Mouse (Mus musculus): ENCODE measurements at regions not wholly inside any gene's neighbourhood (a gene's known extent, or its start where the extent isn't known, plus 50 kb on each side); places are given as distances from the start of the nearest gene placed in this dataset.
"Not testable (repeated sequence)": the region's sequence is repeated elsewhere in the genome, so short reads cannot be mapped to it uniquely, and the experiment has no call there.

- ATAC-seq (ENCODE audit: low read depth) = no peak
- WGBS = 90% methylated on average over 1 of the region's 1 CpGs
Observed at GRCm38 (mm10) chr9:94136444-94136843, 401.4 kb downstream of the 1190002N15Rik start.

GRCm38 (mm10) chr9:94133682-94134081 is 404.2 kb downstream of the 1190002N15Rik start:
- Histone ChIP-seq H3K36me3 (ENCODE audit: control insufficient read depth, insufficient read depth, low read length) (no peaks in the 10 kb centered on the region), H3K9ac (replicated peaks; ENCODE audit: low read depth, low read length) (no peak overlapping the region), H3K27me3 (ENCODE audit: control insufficient read depth, insufficient read depth, low read length) (no peaks in the 10 kb centered on the region), H3K4me1 (ENCODE audit: control insufficient read depth, insufficient read depth, low read length) (no peaks in the 10 kb centered on the region), H3K27ac (ENCODE audit: low read depth, low read length) (no peak overlapping the region), H3K4me2 (ENCODE audit: low read depth, low read length) (no peak overlapping the region), H3K9me3 (ENCODE audit: control insufficient read depth, low read length) (no peaks in the 10 kb centered on the region), H3K4me3 (ENCODE audit: low read depth, low read length) (no peak overlapping the region)
- no peak for ATAC-seq (ENCODE audit: low read depth)
- 91% methylated on average over 2 of the region's 2 CpGs for WGBS

More at GRCm38 (mm10) chr9:94136444-94136843, 401.4 kb downstream of the 1190002N15Rik start:
- Histone ChIP-seq H3K4me1 (ENCODE audit: control insufficient read depth, insufficient read depth, low read length) (no peaks in the 10 kb centered on the region), H3K9me3 (ENCODE audit: control insufficient read depth, low read length) (no peaks in the 10 kb centered on the region), H3K4me3 (ENCODE audit: low read depth, low read length) (no peak overlapping the region), H3K36me3 (ENCODE audit: control insufficient read depth, insufficient read depth, low read length) (no peaks in the 10 kb centered on the region), H3K27me3 (ENCODE audit: control insufficient read depth, insufficient read depth, low read length) (no peaks in the 10 kb centered on the region), H3K4me2 (ENCODE audit: low read depth, low read length) (no peak overlapping the region), H3K9ac (replicated peaks; ENCODE audit: low read depth, low read length) (no peak overlapping the region), H3K27ac (ENCODE audit: low read depth, low read length) (no peak overlapping the region)

DNA sequence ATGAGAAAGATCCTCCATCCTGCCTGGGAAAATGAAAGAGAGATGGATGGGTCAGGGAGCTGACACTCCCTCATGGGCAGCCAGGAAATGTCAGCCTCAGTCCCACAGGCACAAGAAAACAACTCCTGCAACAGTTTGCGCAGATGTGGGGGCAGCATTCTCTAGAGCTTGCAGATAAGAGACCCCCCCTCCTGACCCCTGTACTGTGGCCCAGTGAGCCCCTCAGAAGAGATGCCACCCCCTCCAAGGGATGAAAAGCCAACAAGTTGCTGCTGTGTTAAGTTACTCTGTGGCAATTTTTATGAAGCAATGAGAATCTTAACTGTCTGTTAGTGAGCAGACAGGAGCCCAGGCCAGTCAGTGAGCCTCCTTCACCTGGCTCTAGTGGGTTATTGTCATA is 406.5 kb downstream of the 1190002N15Rik start:
- WGBS = 83% methylated on average over 1 of the region's 1 CpGs
- no peaks in the 10 kb centered on the region for H3K36me3 ChIP-seq (ENCODE audit: control insufficient read depth, insufficient read depth, low read length)
- no peak for ATAC-seq (ENCODE audit: low read depth)
- H3K9ac ChIP-seq (replicated peaks; ENCODE audit: low read depth, low read length) = no peak overlapping the region
- no peak overlapping the region for H3K4me2 ChIP-seq (ENCODE audit: low read depth, low read length)
- H3K4me3 ChIP-seq (ENCODE audit: low read depth, low read length) = no peak overlapping the region
- H3K27ac ChIP-seq (ENCODE audit: low read depth, low read length) = no peak overlapping the region
- no peaks in the 10 kb centered on the region for H3K4me1 ChIP-seq (ENCODE audit: control insufficient read depth, insufficient read depth, low read length)
- no peaks in the 10 kb centered on the region for H3K27me3 ChIP-seq (ENCODE audit: control insufficient read depth, insufficient read depth, low read length)
- H3K9me3 ChIP-seq (ENCODE audit: control insufficient read depth, low read length) = no peaks in the 10 kb centered on the region

GRCm38 (mm10) chr9:94116961-94117360 is 420.9 kb downstream of the 1190002N15Rik start:
- H3K4me3 ChIP-seq (ENCODE audit: low read depth, low read length) = no peak overlapping the region
- H3K9me3 ChIP-seq (ENCODE audit: control insufficient read depth, low read length) = no peaks in the 10 kb centered on the region
- no peaks in the 10 kb centered on the region for H3K4me1 ChIP-seq (ENCODE audit: control insufficient read depth, insufficient read depth, low read length)
- H3K9ac ChIP-seq (replicated peaks; ENCODE audit: low read depth, low read length) = no peak overlapping the region
- WGBS = 90% methylated on average over 5 of the region's 5 CpGs
- no peaks in the 10 kb centered on the region for H3K27me3 ChIP-seq (ENCODE audit: control insufficient read depth, insufficient read depth, low read length)
- H3K4me2 ChIP-seq (ENCODE audit: low read depth, low read length) = no peak overlapping the region
- no peak for ATAC-seq (ENCODE audit: low read depth)
- no peaks in the 10 kb centered on the region for H3K36me3 ChIP-seq (ENCODE audit: control insufficient read depth, insufficient read depth, low read length)
- no peak overlapping the region for H3K27ac ChIP-seq (ENCODE audit: low read depth, low read length)

DNA sequence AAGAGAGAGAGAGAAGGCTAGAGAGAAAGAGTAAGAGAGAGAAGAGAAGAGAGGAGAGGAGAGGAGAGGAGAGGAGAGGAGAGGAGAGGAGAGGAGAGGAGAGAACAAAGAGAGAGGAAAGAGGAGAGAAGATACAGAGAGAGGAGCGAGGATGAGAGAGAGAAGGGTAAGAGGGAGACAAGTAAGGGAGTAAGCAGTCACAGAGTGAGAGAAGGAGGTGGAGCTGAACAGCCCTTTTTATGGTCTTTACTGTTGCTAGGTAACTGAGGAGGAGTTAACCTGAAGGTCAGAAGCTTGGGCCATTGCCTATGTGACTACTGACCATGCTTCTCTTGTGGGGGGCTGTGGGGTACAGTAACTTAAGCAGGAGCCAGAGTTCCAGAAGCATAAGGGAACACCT is 430.2 kb downstream of the 1190002N15Rik start:
- H3K4me3 ChIP-seq (ENCODE audit: low read depth, low read length); H3K9me3 ChIP-seq (ENCODE audit: control insufficient read depth, low read length); H3K9ac ChIP-seq (replicated peaks; ENCODE audit: low read depth, low read length); H3K4me2 ChIP-seq (ENCODE audit: low read depth, low read length); H3K27me3 ChIP-seq (ENCODE audit: control insufficient read depth, insufficient read depth, low read length); ATAC-seq (ENCODE audit: low read depth); H3K36me3 ChIP-seq (ENCODE audit: control insufficient read depth, insufficient read depth, low read length); H3K27ac ChIP-seq (ENCODE audit: low read depth, low read length); H3K4me1 ChIP-seq (ENCODE audit: control insufficient read depth, insufficient read depth, low read length): not testable (repeated sequence)
- WGBS = 61% methylated on average over 1 of the region's 1 CpGs

DNA sequence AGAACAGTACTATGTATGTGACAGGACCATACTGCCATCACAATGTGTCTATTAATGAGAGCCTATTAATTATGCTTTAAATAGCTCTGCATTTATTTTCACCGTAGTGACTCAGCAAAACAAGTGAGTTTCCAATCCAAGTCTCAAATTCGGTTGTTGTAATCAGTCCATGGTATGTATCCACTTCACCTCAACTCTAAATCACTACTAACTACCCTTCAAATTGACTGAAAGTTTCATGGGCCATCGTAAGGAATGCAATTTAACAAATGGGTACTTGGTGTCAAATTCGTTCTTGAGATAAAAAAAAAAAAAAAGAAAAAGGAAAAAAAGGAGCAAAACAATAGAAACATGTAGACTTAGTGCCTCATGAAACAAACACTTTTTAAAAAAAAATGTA is 433.2 kb downstream of the 1190002N15Rik start:
- Histone ChIP-seq H3K9ac (replicated peaks; ENCODE audit: low read depth, low read length) (no peak overlapping the region), H3K4me1 (ENCODE audit: control insufficient read depth, insufficient read depth, low read length) (no peaks in the 10 kb centered on the region), H3K27me3 (ENCODE audit: control insufficient read depth, insufficient read depth, low read length) (no peaks in the 10 kb centered on the region), H3K4me3 (ENCODE audit: low read depth, low read length) (no peak overlapping the region), H3K36me3 (ENCODE audit: control insufficient read depth, insufficient read depth, low read length) (no peaks in the 10 kb centered on the region), H3K27ac (ENCODE audit: low read depth, low read length) (no peak overlapping the region), H3K4me2 (ENCODE audit: low read depth, low read length) (no peak overlapping the region), H3K9me3 (ENCODE audit: control insufficient read depth, low read length) (no peaks in the 10 kb centered on the region)
- ATAC-seq (ENCODE audit: low read depth) = no peak
- WGBS = 78% methylated on average over 4 of the region's 4 CpGs

DNA sequence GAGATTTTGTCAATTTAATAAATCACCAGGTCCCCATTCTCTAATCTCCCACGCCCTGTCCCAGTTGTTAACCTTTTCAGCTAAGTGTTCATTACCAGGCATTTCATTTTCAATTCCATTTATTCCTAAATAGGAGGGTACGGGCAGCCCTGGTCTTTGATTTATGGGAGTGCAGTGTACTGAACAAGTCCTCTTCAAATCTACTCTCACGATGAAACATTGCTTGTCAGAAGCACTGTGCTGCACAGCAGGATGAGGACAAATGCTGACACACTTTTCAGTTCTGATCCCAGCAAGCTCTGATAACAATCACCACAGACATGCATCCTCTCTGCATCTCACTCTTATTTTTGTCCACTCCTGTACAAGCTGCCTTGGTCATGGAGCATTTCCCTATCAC is 435.9 kb downstream of the 1190002N15Rik start:
- H3K9ac ChIP-seq (replicated peaks; ENCODE audit: low read depth, low read length) = no peak overlapping the region
- H3K9me3 ChIP-seq (ENCODE audit: control insufficient read depth, low read length) = no peaks in the 10 kb centered on the region
- no peaks in the 10 kb centered on the region for H3K4me1 ChIP-seq (ENCODE audit: control insufficient read depth, insufficient read depth, low read length)
- no peak overlapping the region for H3K4me2 ChIP-seq (ENCODE audit: low read depth, low read length)
- no peaks in the 10 kb centered on the region for H3K27me3 ChIP-seq (ENCODE audit: control insufficient read depth, insufficient read depth, low read length)
- WGBS = 37% methylated on average over 3 of the region's 3 CpGs
- no peak for ATAC-seq (ENCODE audit: low read depth)
- H3K36me3 ChIP-seq (ENCODE audit: control insufficient read depth, insufficient read depth, low read length) = no peaks in the 10 kb centered on the region
- no peak overlapping the region for H3K4me3 ChIP-seq (ENCODE audit: low read depth, low read length)
- H3K27ac ChIP-seq (ENCODE audit: low read depth, low read length) = no peak overlapping the region

DNA sequence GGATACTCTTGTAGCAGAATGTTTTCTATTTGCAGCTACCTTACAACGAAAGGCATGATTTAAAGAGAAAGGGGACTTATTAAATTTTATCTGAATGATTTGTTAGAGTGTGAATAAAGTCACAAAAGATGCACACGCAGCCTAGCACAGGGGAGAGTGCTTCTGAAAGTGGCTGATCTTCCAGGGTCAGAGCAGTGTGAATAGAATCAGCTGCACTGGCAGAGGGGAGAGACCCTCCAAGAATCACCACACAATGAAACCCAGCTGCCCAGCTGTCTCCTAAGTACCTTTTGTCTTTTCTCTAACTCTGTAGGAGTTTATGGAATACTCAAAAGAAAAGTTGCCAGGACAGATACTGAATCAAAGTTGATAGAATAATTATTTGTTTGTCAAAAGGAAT is 443.1 kb downstream of the 1190002N15Rik start:
- WGBS = 29% methylated on average over 2 of the region's 2 CpGs
- H3K4me2 ChIP-seq (ENCODE audit: low read depth, low read length) = no peak overlapping the region
- ATAC-seq (ENCODE audit: low read depth) = no peak

DNA sequence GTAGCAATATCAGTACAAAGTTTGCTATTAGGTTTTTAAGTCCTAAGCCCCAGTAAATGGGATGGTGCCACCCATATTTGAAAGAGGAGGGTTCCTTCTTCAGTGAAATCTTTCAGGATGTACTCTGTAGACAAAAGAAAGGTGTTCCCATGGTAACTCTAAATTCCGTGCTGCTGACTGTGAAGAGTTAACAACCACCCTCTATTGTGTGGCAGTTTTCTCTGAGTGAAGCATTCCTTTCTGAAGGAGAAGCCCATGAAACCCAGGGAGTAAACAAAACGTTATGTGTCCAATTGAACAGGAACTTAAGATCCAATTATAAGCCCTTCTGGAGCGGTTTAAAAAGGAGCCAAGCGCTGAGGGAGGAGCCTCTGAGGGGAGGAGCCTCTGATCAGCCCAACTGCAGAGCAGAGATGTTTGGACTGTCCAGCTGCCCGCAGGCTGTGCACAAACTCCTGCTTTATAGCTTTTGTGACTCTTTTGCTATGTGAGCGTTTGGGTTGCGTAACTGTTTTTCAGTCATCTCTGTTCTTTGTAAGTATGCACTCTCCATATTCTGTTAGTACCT is 446.1 kb downstream of the 1190002N15Rik start:
- Histone ChIP-seq H3K36me3 (ENCODE audit: control insufficient read depth, insufficient read depth, low read length) (no peaks in the 10 kb centered on the region), H3K4me2 (ENCODE audit: low read depth, low read length) (no peak overlapping the region), H3K4me3 (ENCODE audit: low read depth, low read length) (no peak overlapping the region), H3K27ac (ENCODE audit: low read depth, low read length) (no peak overlapping the region), H3K9me3 (ENCODE audit: control insufficient read depth, low read length) (no peaks in the 10 kb centered on the region), H3K4me1 (ENCODE audit: control insufficient read depth, insufficient read depth, low read length) (no peaks in the 10 kb centered on the region), H3K27me3 (ENCODE audit: control insufficient read depth, insufficient read depth, low read length) (no peaks in the 10 kb centered on the region), H3K9ac (replicated peaks; ENCODE audit: low read depth, low read length) (no peak overlapping the region)
- WGBS = 42% methylated on average over 7 of the region's 7 CpGs
- ATAC-seq (ENCODE audit: low read depth) = no peak

More for the DNA sequence above, 443.1 kb downstream of the 1190002N15Rik start:
- Histone ChIP-seq H3K9ac (replicated peaks; ENCODE audit: low read depth, low read length) (no peak overlapping the region), H3K4me3 (ENCODE audit: low read depth, low read length) (no peak overlapping the region), H3K9me3 (ENCODE audit: control insufficient read depth, low read length) (no peaks in the 10 kb centered on the region), H3K36me3 (ENCODE audit: control insufficient read depth, insufficient read depth, low read length) (no peaks in the 10 kb centered on the region), H3K4me1 (ENCODE audit: control insufficient read depth, insufficient read depth, low read length) (no peaks in the 10 kb centered on the region), H3K27ac (ENCODE audit: low read depth, low read length) (no peak overlapping the region), H3K27me3 (ENCODE audit: control insufficient read depth, insufficient read depth, low read length) (no peaks in the 10 kb centered on the region)

Measured in neural tube, embryonic 14.5 days (tissue).